Mouse (Mus musculus): ENCODE data around the gene Tbc1d1. TPM values are rescaled to one million over a fixed set of nuclear protein-coding genes. Genes with fewer than 3 reads are reported as not detected.

The Tbc1d1 gene
- polyA plus RNA-seq, 1 experiment from 2014 or later = 28.9 TPM

DNA sequence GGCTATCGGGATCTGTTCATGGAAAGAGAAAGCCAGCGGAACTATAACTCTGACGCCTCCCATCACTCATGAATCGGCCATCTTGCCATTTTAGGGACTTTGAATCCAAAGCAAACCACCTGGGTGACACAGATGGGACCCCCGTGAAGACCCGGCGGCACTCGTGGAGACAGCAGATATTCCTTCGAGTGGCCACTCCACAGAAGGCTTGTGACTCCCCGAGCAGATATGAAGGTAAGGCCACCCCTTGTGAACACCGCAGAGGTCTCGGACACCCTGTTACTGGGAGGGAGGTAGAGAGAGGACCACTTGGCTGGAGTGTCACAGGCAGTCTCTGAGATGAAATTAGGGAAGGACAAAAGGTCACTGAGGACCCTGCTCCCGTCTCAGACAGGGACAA, 129.7 kb downstream of the Tbc1d1 start:
- Histone ChIP-seq H3K4me1 (peaks cover 11% of the 10 kb centered on the region), H3K27me3 (replicated peaks) (no peaks in the 10 kb centered on the region), H3K9ac (no peak overlapping the region), H3K4me3 (replicated peaks) (no peak overlapping the region), H3K36me3 (0 out of 2 replicates have a peak, but pooled peaks cover 5% of the 10 kb centered on the region), H3K27ac (no peak overlapping the region), H3K9me3 (no peaks in the 10 kb centered on the region), H3K4me2 (no peak overlapping the region)
- WGBS = 91% methylated on average over 13 of the region's 13 CpGs
- no peak for ATAC-seq (ENCODE audit: insufficient read depth, low FRiP score, low read depth)

DNA sequence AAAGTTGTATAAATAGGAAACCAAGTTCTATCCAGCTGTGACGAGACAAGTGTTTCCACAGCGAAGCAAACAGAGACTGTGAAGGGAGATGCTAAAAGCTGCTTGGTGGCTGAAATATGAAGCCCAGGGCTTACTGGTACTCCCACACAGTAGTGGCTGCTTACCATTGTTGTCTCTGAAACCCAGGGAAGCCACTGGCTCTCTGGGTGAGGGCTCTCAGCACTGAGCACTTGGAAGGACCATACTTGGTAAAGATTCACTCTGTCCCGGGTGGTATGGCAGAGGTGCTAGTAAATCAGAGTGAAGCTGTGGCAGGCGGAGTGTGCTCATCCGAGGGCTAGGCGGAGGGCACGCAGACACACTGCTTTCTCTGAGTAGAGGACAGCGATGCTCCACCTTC, 131.2 kb downstream of the Tbc1d1 start:
- no peaks in the 10 kb centered on the region for H3K9me3 ChIP-seq
- H3K4me3 ChIP-seq (replicated peaks) = no peak overlapping the region
- H3K4me2 ChIP-seq = no peak overlapping the region
- H3K36me3 ChIP-seq = 0 out of 2 replicates have a peak, but pooled peaks cover 4% of the 10 kb centered on the region
- H3K9ac ChIP-seq = no peak overlapping the region
- no peak overlapping the region for H3K27ac ChIP-seq
- H3K4me1 ChIP-seq = peaks cover 11% of the 10 kb centered on the region
- WGBS = 85% methylated on average over 8 of the region's 8 CpGs
- no peak for ATAC-seq (ENCODE audit: insufficient read depth, low FRiP score, low read depth)
- H3K27me3 ChIP-seq (replicated peaks) = no peaks in the 10 kb centered on the region

DNA sequence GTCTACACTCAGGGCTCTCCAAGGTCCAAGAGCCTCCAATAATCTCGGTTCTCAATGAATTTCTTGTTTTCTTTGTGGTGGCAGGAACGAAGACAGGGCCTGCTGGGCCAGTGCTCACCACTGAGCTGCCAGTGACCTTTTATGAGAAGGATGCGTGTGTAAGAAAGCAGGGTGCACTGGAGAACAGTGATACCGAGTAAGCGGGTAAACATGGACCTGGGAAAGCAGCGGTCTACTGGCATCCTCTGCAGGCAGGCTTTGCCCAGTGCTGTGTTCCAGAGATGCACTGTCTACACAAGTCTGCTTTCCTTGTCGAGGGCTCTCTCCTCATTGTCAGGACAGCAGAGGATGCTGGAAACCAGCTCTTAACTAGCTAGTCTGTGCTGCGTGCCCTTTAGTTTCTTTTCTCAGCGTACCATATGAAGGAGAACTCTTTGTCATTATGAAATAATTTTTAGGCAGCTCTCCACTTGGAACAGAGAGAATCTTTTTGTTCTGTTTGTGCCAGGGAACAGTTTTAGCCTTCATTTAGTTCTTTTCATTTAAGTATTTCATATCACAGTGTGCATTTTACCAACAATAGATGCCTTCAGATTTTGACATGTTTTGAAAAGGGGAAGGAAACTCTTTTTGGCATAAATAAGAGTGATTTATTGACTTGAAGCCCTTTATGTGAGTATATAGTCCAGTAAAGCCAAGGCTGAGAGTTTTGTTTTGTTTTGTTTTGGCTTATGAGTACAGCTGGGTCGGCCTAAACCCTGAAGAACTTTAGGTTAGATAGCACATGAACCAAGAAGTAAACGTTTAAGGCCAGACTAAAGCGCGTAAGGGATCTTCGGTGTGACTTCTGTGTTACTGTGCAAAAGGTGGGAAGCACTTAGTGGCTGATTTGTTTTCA, 132.2 kb downstream of the Tbc1d1 start:
- Histone ChIP-seq H3K27ac (peak overlapping the region; percentile 38; the same call in 1 of the 2 replicates), H3K4me2 (no peak overlapping the region), H3K36me3 (peaks cover 3% of the 10 kb centered on the region; the same call in 1 of the 2 replicates), H3K9ac (no peak overlapping the region), H3K9me3 (no peaks in the 10 kb centered on the region), H3K4me1 (peaks cover 14% of the 10 kb centered on the region), H3K27me3 (replicated peaks) (no peaks in the 10 kb centered on the region), H3K4me3 (replicated peaks) (no peak overlapping the region)
- 78% methylated on average over 14 of the region's 14 CpGs for WGBS
- no peak for ATAC-seq (ENCODE audit: insufficient read depth, low FRiP score, low read depth)

DNA sequence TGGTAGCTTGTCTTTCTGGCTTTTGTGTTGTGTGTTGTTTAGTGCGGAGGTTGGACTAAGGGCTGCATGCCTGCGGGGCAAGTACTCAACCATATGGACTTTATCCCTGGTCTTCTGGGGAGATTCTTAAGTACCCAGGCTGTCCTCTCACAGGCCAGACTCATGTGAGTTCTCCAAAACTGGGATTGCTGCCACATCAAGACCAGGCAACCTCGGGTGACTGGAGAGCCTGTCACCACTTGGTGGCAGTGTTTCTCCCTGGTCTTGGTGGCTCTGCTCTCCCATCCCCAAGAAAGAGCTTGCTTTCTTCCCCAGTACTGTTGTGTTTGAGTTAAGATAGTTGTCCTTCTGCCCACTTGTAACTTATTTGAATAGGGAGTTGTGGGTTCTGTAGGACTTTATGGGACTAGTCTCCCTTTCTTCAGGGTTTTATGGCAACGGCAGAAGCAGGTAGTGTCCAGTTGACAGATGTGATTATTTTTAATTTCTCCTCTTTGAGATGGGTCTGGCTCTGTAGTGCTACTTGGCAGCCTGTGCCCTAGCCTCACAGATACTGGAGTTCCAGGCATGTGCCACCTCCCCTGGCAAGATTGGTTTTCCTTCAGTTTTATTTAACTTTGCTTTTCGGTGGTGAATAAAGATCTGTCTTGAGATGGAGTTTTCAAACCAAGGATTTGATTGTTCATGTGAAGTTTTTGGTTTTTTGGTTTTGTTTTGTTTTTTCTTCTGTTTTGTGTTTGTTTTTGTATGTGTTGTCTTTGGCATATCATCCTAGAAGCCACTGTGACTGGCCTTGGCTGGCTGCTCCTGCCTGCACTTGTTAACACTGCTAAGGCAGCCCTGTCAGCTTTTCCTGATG, 133.3 kb downstream of the Tbc1d1 start:
- peaks cover 8% of the 10 kb centered on the region; the same call in 1 of the 2 replicates for H3K36me3 ChIP-seq
- no peaks in the 10 kb centered on the region for H3K27me3 ChIP-seq (replicated peaks)
- WGBS = 45% methylated on average over 5 of the region's 5 CpGs
- ATAC-seq (ENCODE audit: insufficient read depth, low FRiP score, low read depth) = peak; percentile 72; the same call in 1 of the 2 replicates
- no peak overlapping the region for H3K4me3 ChIP-seq (replicated peaks)
- no peak overlapping the region for H3K4me2 ChIP-seq
- H3K9ac ChIP-seq = no peak overlapping the region
- peak overlapping the region; percentile 38; the same call in 1 of the 2 replicates for H3K27ac ChIP-seq
- H3K4me1 ChIP-seq = peaks cover 14% of the 10 kb centered on the region
- H3K9me3 ChIP-seq = no peaks in the 10 kb centered on the region

DNA sequence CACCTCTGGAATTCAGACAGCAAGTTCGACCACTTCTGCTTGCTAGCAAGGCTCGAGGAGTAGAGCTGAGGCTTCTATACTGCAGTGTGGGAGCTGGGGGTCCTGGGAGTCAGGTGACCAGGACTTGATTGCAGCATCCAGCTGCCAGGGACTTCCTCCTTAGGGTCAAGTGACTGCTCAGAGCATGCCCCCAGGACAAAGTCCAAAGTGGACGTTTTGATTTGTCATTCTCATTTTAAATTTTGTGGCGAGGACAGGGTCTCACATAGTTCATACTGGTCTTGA, 133.9 kb downstream of the Tbc1d1 start:
- peaks cover 14% of the 10 kb centered on the region for H3K4me1 ChIP-seq
- no peak for ATAC-seq (ENCODE audit: insufficient read depth, low FRiP score, low read depth)
- no peaks in the 10 kb centered on the region for H3K9me3 ChIP-seq
- H3K36me3 ChIP-seq = peaks cover 11% of the 10 kb centered on the region; the same call in 1 of the 2 replicates
- no peak overlapping the region for H3K27ac ChIP-seq
- no peak overlapping the region for H3K4me2 ChIP-seq
- 51% methylated on average over 4 of the region's 4 CpGs for WGBS
- H3K9ac ChIP-seq = no peak overlapping the region
- H3K4me3 ChIP-seq (replicated peaks) = no peak overlapping the region
- no peaks in the 10 kb centered on the region for H3K27me3 ChIP-seq (replicated peaks)

DNA sequence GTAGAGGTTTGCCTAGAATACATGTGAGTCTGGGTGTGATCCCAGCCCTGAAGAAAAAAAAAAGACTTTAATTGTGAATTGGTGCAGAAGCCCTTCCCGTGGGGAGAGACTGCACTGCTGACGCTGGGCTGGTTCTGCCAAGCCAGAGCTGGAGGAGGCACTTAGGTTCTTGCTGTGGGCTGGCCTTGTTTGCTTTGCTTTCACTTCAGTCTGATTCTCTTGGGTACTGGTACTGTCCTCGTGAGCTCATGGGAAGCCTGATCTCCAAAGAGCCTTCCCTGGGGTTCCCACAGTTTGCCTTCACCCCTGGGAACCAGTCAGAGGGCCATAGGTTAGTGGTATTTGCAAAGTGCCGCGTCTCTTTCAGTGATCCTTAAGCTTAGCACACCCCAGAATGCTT, 135.6 kb downstream of the Tbc1d1 start:
- Histone ChIP-seq H3K27ac (no peak overlapping the region), H3K4me3 (replicated peaks) (no peak overlapping the region), H3K27me3 (replicated peaks) (no peaks in the 10 kb centered on the region), H3K9me3 (no peaks in the 10 kb centered on the region), H3K36me3 (peaks cover 11% of the 10 kb centered on the region; the same call in 1 of the 2 replicates), H3K4me1 (peaks cover 14% of the 10 kb centered on the region), H3K4me2 (no peak overlapping the region), H3K9ac (no peak overlapping the region)
- 76% methylated on average over 5 of the region's 5 CpGs for WGBS
- no peak for ATAC-seq (ENCODE audit: insufficient read depth, low FRiP score, low read depth)

DNA sequence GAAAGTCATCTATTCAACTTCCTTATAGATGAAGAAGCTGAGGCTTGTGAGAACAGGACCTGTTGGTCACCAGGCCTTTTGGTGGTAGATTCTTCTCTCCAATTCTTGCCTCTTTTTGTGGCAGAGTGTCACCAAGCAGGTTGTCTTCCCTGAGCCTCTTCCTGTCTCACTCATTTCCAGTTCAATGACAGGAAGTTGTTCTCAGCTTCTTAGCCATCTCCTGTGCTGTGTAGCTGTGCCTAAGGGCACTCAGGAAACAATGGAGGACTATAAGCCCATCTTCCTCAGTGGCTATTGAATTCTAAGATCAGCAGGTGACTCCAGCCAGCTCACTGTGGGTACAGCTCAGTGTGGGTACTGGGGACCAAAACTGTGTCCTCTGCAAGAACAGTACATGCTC, 139.5 kb downstream of the Tbc1d1 start:
- Histone ChIP-seq H3K4me3 (replicated peaks) (no peak overlapping the region), H3K4me1 (peaks cover 28% of the 10 kb centered on the region), H3K27ac (no peak overlapping the region), H3K9me3 (no peaks in the 10 kb centered on the region), H3K27me3 (replicated peaks) (no peaks in the 10 kb centered on the region), H3K36me3 (peaks cover 11% of the 10 kb centered on the region; the same call in 1 of the 2 replicates), H3K9ac (no peak overlapping the region), H3K4me2 (no peak overlapping the region)
- no peak for ATAC-seq (ENCODE audit: insufficient read depth, low FRiP score, low read depth)

DNA sequence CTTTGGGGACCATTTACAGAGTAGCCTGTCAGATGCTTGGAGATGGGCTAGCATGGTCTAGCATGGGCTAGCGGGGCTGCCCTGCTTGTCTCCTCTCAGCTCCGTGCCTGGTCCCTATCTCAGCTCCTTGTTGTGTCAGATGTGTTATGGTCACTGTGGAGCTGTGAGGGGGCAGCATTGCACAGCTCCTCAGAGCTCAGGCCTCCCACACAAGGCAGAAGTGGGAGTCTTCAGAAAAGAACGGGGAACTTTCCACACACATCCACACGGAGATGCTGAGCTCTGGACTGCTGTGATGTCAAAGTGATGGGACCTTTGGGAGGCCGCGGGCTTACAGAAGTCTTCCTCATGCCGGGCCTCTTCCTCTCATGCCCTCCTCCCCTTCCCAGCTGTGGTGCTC, 140.2 kb downstream of the Tbc1d1 start:
- Histone ChIP-seq H3K27ac (peak overlapping the region; percentile 71; the same call in 1 of the 2 replicates), H3K4me2 (no peak overlapping the region), H3K27me3 (replicated peaks) (no peaks in the 10 kb centered on the region), H3K9me3 (no peaks in the 10 kb centered on the region), H3K9ac (no peak overlapping the region), H3K36me3 (peaks cover 11% of the 10 kb centered on the region; the same call in 1 of the 2 replicates), H3K4me3 (replicated peaks) (no peak overlapping the region), H3K4me1 (peaks cover 28% of the 10 kb centered on the region)
- ATAC-seq (ENCODE audit: insufficient read depth, low FRiP score, low read depth) = no peak
- 73% methylated on average over 7 of the region's 7 CpGs for WGBS

DNA sequence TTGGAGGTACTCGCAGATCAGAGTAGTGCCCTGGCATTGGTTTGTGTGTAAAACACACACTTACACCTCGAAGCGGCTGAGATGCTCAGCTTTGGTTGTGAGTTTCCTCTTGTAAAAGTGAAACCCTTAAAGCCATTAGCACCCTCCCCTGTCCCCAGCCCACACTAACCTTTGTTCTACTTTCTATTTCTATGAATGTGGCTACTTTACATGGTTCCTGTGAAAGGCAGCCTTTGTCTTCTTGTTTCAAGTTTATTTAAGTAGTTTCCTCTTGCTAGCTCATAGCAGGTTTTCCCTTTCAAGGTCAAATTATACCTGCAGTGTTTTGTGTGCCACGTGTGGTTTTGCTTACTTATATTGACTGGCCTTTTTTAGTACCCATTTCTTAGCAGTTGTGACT, 141.0 kb downstream of the Tbc1d1 start:
- no peaks in the 10 kb centered on the region for H3K27me3 ChIP-seq (replicated peaks)
- H3K9ac ChIP-seq = no peak overlapping the region
- H3K4me1 ChIP-seq = peaks cover 28% of the 10 kb centered on the region
- peaks cover 11% of the 10 kb centered on the region; the same call in 1 of the 2 replicates for H3K36me3 ChIP-seq
- ATAC-seq (ENCODE audit: insufficient read depth, low FRiP score, low read depth) = no peak
- no peaks in the 10 kb centered on the region for H3K9me3 ChIP-seq
- no peak overlapping the region for H3K4me2 ChIP-seq
- no peak overlapping the region for H3K4me3 ChIP-seq (replicated peaks)
- H3K27ac ChIP-seq = peak overlapping the region; percentile 71; the same call in 1 of the 2 replicates
- 71% methylated on average over 4 of the region's 4 CpGs for WGBS

DNA sequence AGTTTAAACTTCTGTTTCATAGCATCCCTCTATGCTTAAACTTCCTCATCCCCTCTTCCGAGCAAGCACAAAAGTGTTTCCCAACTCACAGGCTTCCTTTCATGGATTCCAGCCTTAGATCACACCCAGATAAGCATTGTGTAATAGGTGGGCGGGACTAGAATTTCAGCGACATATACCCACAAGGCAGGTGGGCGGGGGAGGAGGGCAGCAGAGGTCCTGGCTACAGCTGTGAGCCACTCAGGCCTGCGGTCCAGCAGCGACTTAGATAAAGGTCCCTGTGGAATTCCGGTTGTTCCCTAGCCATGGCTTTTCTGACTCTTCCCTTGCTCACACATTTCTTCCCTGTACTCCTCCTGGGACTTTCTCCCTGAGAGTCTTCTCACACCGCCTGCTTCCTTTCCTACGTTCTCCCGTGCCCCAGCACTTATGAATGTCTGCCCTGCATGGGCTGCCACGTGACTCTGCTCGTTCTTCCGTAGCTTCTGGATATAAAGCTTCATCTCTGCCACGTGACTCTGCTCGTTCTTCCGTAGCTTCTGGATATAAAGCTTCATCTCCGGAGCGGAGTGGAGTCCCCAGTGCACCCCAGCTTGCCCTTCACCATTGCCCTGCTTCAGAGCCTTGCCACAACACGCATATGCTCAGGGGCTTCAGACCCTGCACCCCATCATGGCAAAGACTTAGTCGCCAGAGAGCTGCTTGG, 142.4 kb downstream of the Tbc1d1 start:
- no peak overlapping the region for H3K9ac ChIP-seq
- H3K27ac ChIP-seq = peak overlapping the region; percentile 71
- no peaks in the 10 kb centered on the region for H3K9me3 ChIP-seq
- H3K4me1 ChIP-seq = peaks cover 25% of the 10 kb centered on the region
- H3K27me3 ChIP-seq (replicated peaks) = no peaks in the 10 kb centered on the region
- ATAC-seq (ENCODE audit: insufficient read depth, low FRiP score, low read depth) = peak; percentile 47
- no peak overlapping the region for H3K4me3 ChIP-seq (replicated peaks)
- H3K36me3 ChIP-seq = peaks cover 6% of the 10 kb centered on the region; the same call in 1 of the 2 replicates
- H3K4me2 ChIP-seq = no peak overlapping the region; the same call in 1 of the 2 replicates
- WGBS = 47% methylated on average over 20 of the region's 20 CpGs

DNA sequence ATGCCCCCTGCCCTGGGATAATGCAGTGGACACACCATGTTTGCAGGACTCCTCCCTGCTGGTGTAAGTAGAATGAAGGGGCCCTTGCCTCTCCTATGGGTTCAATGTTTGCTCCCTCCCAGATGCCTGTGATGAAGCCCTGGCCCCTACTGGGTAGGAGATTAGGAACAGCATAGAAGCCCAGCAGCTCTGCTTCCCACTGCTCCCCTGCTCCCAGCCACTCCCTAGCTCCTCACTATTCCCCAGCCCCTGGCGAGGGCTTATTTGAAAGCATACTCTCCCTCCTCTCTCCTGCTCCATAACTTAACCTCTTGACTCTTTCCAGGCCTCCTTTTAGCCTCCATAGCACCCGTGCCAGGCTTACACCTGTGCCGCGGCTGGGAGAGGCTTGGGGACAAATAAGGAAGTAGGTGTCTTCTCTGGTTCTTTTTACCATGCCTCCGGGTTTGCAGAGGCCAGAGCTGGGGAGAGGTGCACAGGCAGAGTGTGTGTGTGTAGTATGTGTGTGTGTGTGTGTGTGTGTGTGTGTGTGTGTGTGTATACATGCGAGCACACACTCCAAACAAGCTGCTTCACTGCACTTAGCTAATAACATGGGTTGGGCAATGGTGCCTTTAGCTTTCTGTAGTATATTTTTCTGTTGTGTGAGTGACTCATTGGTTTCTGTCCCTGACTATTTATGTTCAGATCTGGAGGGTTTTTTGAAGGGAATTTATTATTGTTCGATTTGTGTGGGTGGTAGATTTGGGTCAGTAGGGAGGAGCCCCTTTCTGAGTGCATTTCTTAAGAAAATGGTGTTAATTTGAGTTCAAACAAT, 143.6 kb downstream of the Tbc1d1 start:
- WGBS = 57% methylated on average over 7 of the region's 7 CpGs
- Histone ChIP-seq H3K27ac (peak overlapping the region; percentile 71), H3K36me3 (peaks cover under 1% of the 10 kb centered on the region; the same call in 1 of the 2 replicates), H3K9me3 (no peaks in the 10 kb centered on the region), H3K9ac (no peak overlapping the region), H3K4me2 (no peak overlapping the region), H3K27me3 (replicated peaks) (no peaks in the 10 kb centered on the region), H3K4me3 (replicated peaks) (no peak overlapping the region), H3K4me1 (peaks cover 25% of the 10 kb centered on the region)
- ATAC-seq (ENCODE audit: insufficient read depth, low FRiP score, low read depth) = peak; percentile 67

All from stomach, embryonic 15.5 days (tissue).